Mouse (Mus musculus) heart, embryonic 11.5 days (tissue): ENCODE measurements around the gene Aff3. TPM values are rescaled to one million over a fixed set of nuclear protein-coding genes. Genes with fewer than 3 reads are reported as not detected.

ENCODE experiments used
- ATAC-seq: fragments of 200-750 bp; cut with Nextera tagmentation; replicated peaks from 2 replicates; pipeline ENCODE4 v1.8.0; 2017; ENCODE audit warnings: moderate library complexity; ENCODE audit not compliant: insufficient number of reproducible peaks, low FRiP score, low TSS enrichment
- H3K27ac ChIP-seq: fragments of 300-500 bp; sonication (generic); 2 replicates; pipeline ENCODE4 v1.5.1; 2014; ENCODE audit warnings: mild to moderate bottlenecking, low read depth, low read length
- H3K27me3 ChIP-seq: fragments of 300-500 bp; sonication (generic); 2 replicates; pipeline ENCODE4 v1.6.1; 2014; ENCODE audit warnings: mild to moderate bottlenecking, low read length, mixed read lengths; ENCODE audit not compliant: control insufficient read depth, insufficient read depth
- H3K36me3 ChIP-seq: fragments of 300-500 bp; sonication (generic); 2 replicates; pipeline ENCODE4 v1.6.1; 2014; ENCODE audit warnings: mild to moderate bottlenecking, low read length, moderate library complexity, mixed read lengths; ENCODE audit not compliant: control insufficient read depth, insufficient read depth
- H3K4me1 ChIP-seq: fragments of 300-500 bp; sonication (generic); 2 replicates; pipeline ENCODE4 v1.6.1; 2014; ENCODE audit warnings: low read length; ENCODE audit not compliant: control insufficient read depth, insufficient read depth
- H3K4me2 ChIP-seq: fragments of 300-500 bp; sonication (generic); 2 replicates; pipeline ENCODE4 v1.6.1; 2014; ENCODE audit warnings: mild to moderate bottlenecking, moderate library complexity
- H3K4me3 ChIP-seq: fragments of 300-500 bp; sonication (generic); 2 replicates; pipeline ENCODE4 v1.5.1; 2014; ENCODE audit warnings: low read depth, low read length
- H3K9ac ChIP-seq: fragments of 300-500 bp; sonication (generic); 2 replicates; pipeline ENCODE4 v1.6.1; 2014; ENCODE audit warnings: mild to moderate bottlenecking, low read depth, low read length, moderate library complexity
- H3K9me3 ChIP-seq: fragments of 300-500 bp; sonication (generic); replicated peaks from 2 replicates; pipeline ENCODE4 v1.6.1; 2016; ENCODE audit warnings: low read length; ENCODE audit not compliant: control insufficient read depth
- WGBS: fragments of 180-500 bp; shearing (Covaris S2); extraction: QIAGEN DNeasy Blood & Tissue Kit; methylation state at CpG from one replicate; pipeline ENCODE4 v1.1.7; 2014; ENCODE audit not compliant: insufficient replicate concordance; 5-methylcytosine and 5-hydroxymethylcytosine counted together
- polyA plus RNA-seq: library from polyadenylated mRNA; unstranded; fragments of >200 nt; fragmentation: Nextera tagmentation; extraction: Ambion mirVana; gene quantifications from 2 replicates; pipeline ENCODE4 v1.2.1, GENCODE M21; 2014

Aff3 gene
- polyA plus RNA-seq, 1 experiment from 2014 or later: 6.7 TPM

- H3K27me3 ChIP-seq: no peaks in the 10 kb centered on the region
- no peak overlapping the region for H3K4me2 ChIP-seq
- no peak overlapping the region for H3K4me3 ChIP-seq
- no peak overlapping the region for H3K27ac ChIP-seq
- H3K4me1 ChIP-seq: no peaks in the 10 kb centered on the region
- H3K9me3 ChIP-seq: no peaks in the 10 kb centered on the region
- ATAC-seq: no peak
- H3K9ac ChIP-seq: no peak overlapping the region
- no peaks in the 10 kb centered on the region for H3K36me3 ChIP-seq
- 91% methylated on average over 5 of the region's 5 CpGs for WGBS
Observed at GRCm38 (mm10) chr1:38685706-38686105, 21.0 kb upstream of the Aff3 start.

- Histone ChIP-seq H3K27me3 (no peaks in the 10 kb centered on the region), H3K4me3 (no peak overlapping the region), H3K4me1 (no peaks in the 10 kb centered on the region), H3K4me2 (no peak overlapping the region), H3K27ac (no peak overlapping the region), H3K36me3 (no peaks in the 10 kb centered on the region), H3K9me3 (no peaks in the 10 kb centered on the region), H3K9ac (no peak overlapping the region)
- WGBS: 71% methylated on average over 10 of the region's 10 CpGs
- no peak for ATAC-seq
Observed at GRCm38 (mm10) chr1:38683158-38683721, 18.5 kb upstream of the Aff3 start.

- H3K9me3 ChIP-seq: no peaks in the 10 kb centered on the region
- no peak overlapping the region for H3K4me3 ChIP-seq
- H3K4me1 ChIP-seq: no peaks in the 10 kb centered on the region
- no peaks in the 10 kb centered on the region for H3K36me3 ChIP-seq
- H3K9ac ChIP-seq: no peak overlapping the region
- H3K27ac ChIP-seq: no peak overlapping the region
- ATAC-seq: no peak
- WGBS: 66% methylated on average over 8 of the region's 8 CpGs
- H3K4me2 ChIP-seq: no peak overlapping the region
- H3K27me3 ChIP-seq: no peaks in the 10 kb centered on the region
Observed at GRCm38 (mm10) chr1:38679890-38680289, 15.1 kb upstream of the Aff3 start.

GRCm38 (mm10) chr1:38671756-38672155, 7.0 kb upstream of the Aff3 start:
- Histone ChIP-seq H3K4me1 (no peaks in the 10 kb centered on the region), H3K4me2 (no peak overlapping the region), H3K4me3 (no peak overlapping the region), H3K27me3 (no peaks in the 10 kb centered on the region), H3K36me3 (no peaks in the 10 kb centered on the region), H3K27ac (no peak overlapping the region), H3K9me3 (no peaks in the 10 kb centered on the region), H3K9ac (no peak overlapping the region)
- 65% methylated on average over 3 of the region's 3 CpGs for WGBS
- no peak for ATAC-seq

DNA sequence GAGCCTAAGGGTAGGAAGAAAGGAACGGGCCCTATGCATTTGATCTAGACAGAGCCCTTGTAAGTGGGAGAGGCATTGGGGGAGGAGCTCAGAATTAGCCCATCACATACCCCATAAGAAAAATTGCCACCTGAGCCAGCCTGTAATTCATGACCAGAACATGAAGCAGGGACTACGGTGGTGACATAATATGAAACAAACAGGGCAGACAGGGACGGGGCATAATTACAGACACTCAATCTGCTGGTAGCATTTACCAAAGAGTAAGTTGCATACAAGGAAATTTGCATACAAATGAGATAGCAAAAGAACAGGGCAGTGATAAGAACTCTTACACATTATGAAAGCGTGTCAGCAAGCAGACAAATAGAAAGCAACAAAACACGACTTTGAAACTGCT, 6.3 kb upstream of the Aff3 start:
- Histone ChIP-seq H3K9me3 (no peaks in the 10 kb centered on the region), H3K27me3 (no peaks in the 10 kb centered on the region), H3K4me2 (no peak overlapping the region), H3K9ac (no peak overlapping the region), H3K27ac (no peak overlapping the region), H3K36me3 (no peaks in the 10 kb centered on the region), H3K4me1 (no peaks in the 10 kb centered on the region), H3K4me3 (no peak overlapping the region)
- no peak for ATAC-seq
- WGBS: 66% methylated on average over 5 of the region's 5 CpGs

DNA sequence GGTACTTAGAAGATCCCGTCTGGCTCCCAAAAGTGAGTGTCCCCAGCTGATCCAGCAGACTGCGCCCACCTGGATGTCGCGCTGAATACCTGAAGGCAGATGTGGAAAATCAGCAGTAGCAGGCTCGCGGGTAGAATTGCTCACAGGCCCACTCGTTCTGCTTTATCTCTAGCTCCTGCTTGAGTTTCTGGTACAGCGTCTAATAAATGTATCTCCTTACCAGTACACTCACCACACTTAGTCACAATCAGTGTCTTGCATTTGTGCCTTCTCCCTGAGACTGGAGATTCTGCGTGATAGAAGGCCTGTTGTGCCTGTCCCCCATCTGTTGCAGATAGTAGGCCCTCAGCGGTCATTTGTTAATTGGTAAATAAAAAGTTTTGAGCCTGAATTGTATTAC, 3.6 kb upstream of the Aff3 start:
- Histone ChIP-seq H3K27me3 (no peaks in the 10 kb centered on the region), H3K4me3 (no peak overlapping the region), H3K36me3 (no peaks in the 10 kb centered on the region), H3K4me1 (no peaks in the 10 kb centered on the region), H3K27ac (no peak overlapping the region), H3K9ac (no peak overlapping the region), H3K9me3 (no peaks in the 10 kb centered on the region), H3K4me2 (no peak overlapping the region)
- WGBS: 72% methylated on average over 10 of the region's 10 CpGs
- no peak for ATAC-seq

DNA sequence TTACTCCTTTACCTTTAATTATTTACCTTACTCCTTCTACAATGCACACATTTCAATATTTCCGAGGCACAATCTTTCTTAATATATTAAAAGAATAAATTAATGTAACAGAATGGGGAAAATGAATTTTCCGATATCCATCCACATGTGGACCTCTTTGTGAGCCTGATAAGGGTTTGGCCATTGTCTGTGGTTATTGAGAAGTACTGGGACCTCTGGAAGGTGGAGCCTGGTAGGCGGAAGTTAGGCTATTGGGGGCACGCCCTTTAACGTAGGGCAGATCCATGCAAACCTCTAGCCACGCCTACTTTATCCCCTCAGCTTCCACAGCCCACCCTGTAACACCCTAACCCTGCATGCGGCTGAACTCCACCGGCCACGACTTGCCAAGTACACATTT, 3.1 kb upstream of the Aff3 start:
- Histone ChIP-seq H3K27me3 (no peaks in the 10 kb centered on the region), H3K36me3 (no peaks in the 10 kb centered on the region), H3K27ac (no peak overlapping the region), H3K4me3 (no peak overlapping the region), H3K4me2 (no peak overlapping the region), H3K9ac (no peak overlapping the region), H3K4me1 (no peaks in the 10 kb centered on the region), H3K9me3 (no peaks in the 10 kb centered on the region)
- 76% methylated on average over 9 of the region's 9 CpGs for WGBS
- ATAC-seq: no peak

GRCm38 (mm10) chr1:38666766-38667118, 2.0 kb upstream of the Aff3 start:
- Histone ChIP-seq H3K4me2 (no peak overlapping the region), H3K9ac (no peak overlapping the region), H3K27me3 (no peaks in the 10 kb centered on the region), H3K4me1 (no peaks in the 10 kb centered on the region; the same call in 1 of the 2 replicates), H3K36me3 (no peaks in the 10 kb centered on the region), H3K4me3 (no peak overlapping the region), H3K27ac (no peak overlapping the region), H3K9me3 (no peaks in the 10 kb centered on the region)
- ATAC-seq: no peak
- 69% methylated on average over 10 of the region's 10 CpGs for WGBS

- no peaks in the 10 kb centered on the region for H3K9me3 ChIP-seq
- 42% methylated on average over 5 of the region's 5 CpGs for WGBS
- H3K27ac ChIP-seq: no peak overlapping the region
- H3K4me1 ChIP-seq: no peaks in the 10 kb centered on the region; the same call in 1 of the 2 replicates
- no peak overlapping the region for H3K4me3 ChIP-seq
- no peak for ATAC-seq
- H3K27me3 ChIP-seq: no peaks in the 10 kb centered on the region
- no peak overlapping the region for H3K4me2 ChIP-seq
- no peak overlapping the region for H3K9ac ChIP-seq
- H3K36me3 ChIP-seq: no peaks in the 10 kb centered on the region
Observed at GRCm38 (mm10) chr1:38666111-38666765, 1.5 kb upstream of the Aff3 start.
